Comparison of ENCODE assay signal across 8 mouse cellular contexts in the genomic region with DNA sequence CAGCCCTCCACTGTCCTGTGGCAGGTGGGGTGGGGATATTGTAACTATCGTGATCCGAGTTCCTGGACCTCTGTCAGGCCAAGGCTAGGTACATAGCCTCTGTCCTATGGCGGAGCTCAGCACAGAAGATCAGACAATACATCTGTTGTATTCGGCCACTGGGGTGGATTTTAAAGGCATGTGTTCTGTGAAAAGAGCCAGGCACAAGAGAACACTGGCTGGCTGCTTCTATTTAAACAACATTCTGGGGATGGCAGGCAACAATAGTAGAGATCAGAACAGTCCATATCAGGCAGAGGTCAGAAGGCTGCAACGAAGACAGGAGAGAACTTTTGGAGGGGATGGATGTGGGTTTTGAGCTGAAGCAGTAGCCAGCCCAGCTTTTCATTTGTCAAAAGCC. TPM values are rescaled to one million over a fixed set of nuclear protein-coding genes. Genes with fewer than 3 reads are reported as not detected.
DNase-seq lines count a peak whose midpoint lies in the region; ATAC-seq and TF ChIP-seq lines count a peak whose summit lies in the region.

No protein-coding gene starts in this region.

- WGBS in intestine, embryonic 14.5 days = 52% methylated on average over 5 of the region's 5 CpGs
- 63% methylated on average over 5 of the region's 5 CpGs for WGBS in intestine, embryonic 16.5 days
- 28% methylated on average over 5 of the region's 5 CpGs for WGBS in forebrain, embryonic 16.5 days
- WGBS in midbrain, postnatal 0 days = 41% methylated on average over 5 of the region's 5 CpGs

- no peak overlapping the region for H3K4me3 ChIP-seq in intestine, embryonic 14.5 days (ENCODE audit: low read depth, low read length)
- no peak overlapping the region for H3K4me3 ChIP-seq in intestine, embryonic 16.5 days (ENCODE audit: low read length)
- no peak overlapping the region for H3K4me3 ChIP-seq in forebrain, embryonic 16.5 days (replicated peaks; ENCODE audit: low read length)
- no peak overlapping the region for H3K4me3 ChIP-seq in midbrain, postnatal 0 days (ENCODE audit: low read depth, low read length)

- no peak overlapping the region for H3K9ac ChIP-seq in intestine, embryonic 14.5 days (ENCODE audit: low read length)
- no peak overlapping the region for H3K9ac ChIP-seq in intestine, embryonic 16.5 days (ENCODE audit: low read depth, low read length)
- H3K9ac ChIP-seq in forebrain, embryonic 16.5 days (replicated peaks; ENCODE audit: low read depth, low read length) = peak overlapping the region; percentile 78; the same call in 1 of the 2 replicates
- H3K9ac ChIP-seq in midbrain, postnatal 0 days (replicated peaks; ENCODE audit: low read length, poor library complexity, severe bottlenecking) = 0 out of 2 replicates have a peak overlapping the region, but pooled peaks have one; percentile 24

- DNase-seq in intestine, embryonic 14.5 days (ENCODE audit: low spot score) = no peak
- DNase-seq in brain, adult 2 months (ENCODE audit: low read depth, low spot score) = peak; percentile 80
- DNase-seq in midbrain, postnatal 0 days (ENCODE audit: low spot score) = peak; percentile 15
- no peak for DNase-seq in right cerebral cortex, postnatal 4 days
- no peak for DNase-seq in testis, postnatal 10 days (ENCODE audit: low spot score)
- DNase-seq in gastrocnemius, adult 8-10 months (ENCODE audit: low spot score in 2 of 2) = no peak

- no peaks in the 10 kb centered on the region for H3K36me3 ChIP-seq in intestine, embryonic 14.5 days (ENCODE audit: control insufficient read depth, insufficient read depth, low read length)
- H3K36me3 ChIP-seq in intestine, embryonic 16.5 days (ENCODE audit: control insufficient read depth, insufficient read depth, low read length) = no peaks in the 10 kb centered on the region
- no peaks in the 10 kb centered on the region for H3K36me3 ChIP-seq in forebrain, embryonic 16.5 days (ENCODE audit: control insufficient read depth, insufficient read depth)
- H3K36me3 ChIP-seq in midbrain, postnatal 0 days (ENCODE audit: insufficient read depth, low read length) = no peaks in the 10 kb centered on the region

- no peak for ATAC-seq in intestine, embryonic 14.5 days (replicated peaks; ENCODE audit: low FRiP score, low TSS enrichment, low read depth)
- ATAC-seq in intestine, embryonic 16.5 days = no peak
- ATAC-seq in forebrain, embryonic 16.5 days = peak; percentile 0; the same call in 1 of the 2 replicates
- peak; percentile 20; the same call in 1 of the 2 replicates for ATAC-seq in midbrain, postnatal 0 days (ENCODE audit: low FRiP score)

- H3K27ac ChIP-seq in intestine, embryonic 14.5 days (ENCODE audit: low read depth) = no peak overlapping the region
- H3K27ac ChIP-seq in intestine, embryonic 16.5 days (ENCODE audit: low read length) = no peak overlapping the region
- H3K27ac ChIP-seq in forebrain, embryonic 16.5 days (ENCODE audit: low read length) = peak overlapping the region; percentile 93
- peak overlapping the region; percentile 89 for H3K27ac ChIP-seq in midbrain, postnatal 0 days (ENCODE audit: low read depth, low read length)

- no peak for TF ChIP-seq CTCF in midbrain, postnatal 0 days (IDR thresholded peaks at IDR 0.05)

- peaks cover 46% of the 10 kb centered on the region for H3K27me3 ChIP-seq in intestine, embryonic 14.5 days (replicated peaks; ENCODE audit: control insufficient read depth, insufficient read depth, low read length)
- peaks cover 33% of the 10 kb centered on the region for H3K27me3 ChIP-seq in intestine, embryonic 16.5 days (replicated peaks; ENCODE audit: control insufficient read depth, insufficient read depth, low read length)
- H3K27me3 ChIP-seq in forebrain, embryonic 16.5 days (replicated peaks; ENCODE audit: control insufficient read depth, insufficient read depth, low read length) = peaks cover 6% of the 10 kb centered on the region
- H3K27me3 ChIP-seq in midbrain, postnatal 0 days (ENCODE audit: insufficient read depth, low read length) = no peaks in the 10 kb centered on the region

- peaks cover 11% of the 10 kb centered on the region for H3K4me1 ChIP-seq in intestine, embryonic 14.5 days (replicated peaks; ENCODE audit: control insufficient read depth, insufficient read depth, low read length)
- H3K4me1 ChIP-seq in intestine, embryonic 16.5 days (ENCODE audit: control insufficient read depth, insufficient read depth, low read length) = peaks cover 8% of the 10 kb centered on the region
- peaks cover 26% of the 10 kb centered on the region for H3K4me1 ChIP-seq in forebrain, embryonic 16.5 days (replicated peaks; ENCODE audit: control insufficient read depth, insufficient read depth, low read length)
- 0 out of 2 replicates have a peak, but pooled peaks cover 9% of the 10 kb centered on the region for H3K4me1 ChIP-seq in midbrain, postnatal 0 days (ENCODE audit: insufficient read depth, low read length)

- peak overlapping the region; percentile 87; the same call in 1 of the 2 replicates for H3K4me2 ChIP-seq in intestine, embryonic 14.5 days (ENCODE audit: low read length)
- H3K4me2 ChIP-seq in intestine, embryonic 16.5 days (ENCODE audit: low read depth, low read length) = no peak overlapping the region
- peak overlapping the region; percentile 94 for H3K4me2 ChIP-seq in forebrain, embryonic 16.5 days (ENCODE audit: low read length)
- no peak overlapping the region for H3K4me2 ChIP-seq in midbrain, postnatal 0 days (ENCODE audit: low read depth, low read length, poor library complexity, severe bottlenecking)

- H3K9me3 ChIP-seq in intestine, embryonic 14.5 days (ENCODE audit: control insufficient read depth, low read length) = no peaks in the 10 kb centered on the region
- peaks cover 5% of the 10 kb centered on the region; the same call in 1 of the 2 replicates for H3K9me3 ChIP-seq in intestine, embryonic 16.5 days (ENCODE audit: control insufficient read depth, low read length)
- H3K9me3 ChIP-seq in forebrain, embryonic 16.5 days (ENCODE audit: control insufficient read depth, low read length) = no peaks in the 10 kb centered on the region
- H3K9me3 ChIP-seq in midbrain, postnatal 0 days (ENCODE audit: low read length) = no peaks in the 10 kb centered on the region

RNA-seq across cellular contexts. Expression of gene Pigz, which starts 1.4 kb away (rescaled TPM):
- polyA plus RNA-seq in intestine, embryonic 14.5 days (2014; fragmentation: Nextera tagmentation; extraction: Ambion mirVana) = 0.57 and 0.66 TPM in 2 replicates
- 0.40 and 0.70 TPM in 2 replicates for polyA plus RNA-seq in intestine, embryonic 16.5 days (2015; fragmentation: Nextera tagmentation; extraction: Ambion mirVana)
- 1.6 TPM in 2 replicates for polyA plus RNA-seq in forebrain, embryonic 16.5 days (2015; fragmentation: Nextera tagmentation; extraction: Ambion mirVana)
- 2.1 and 3.2 TPM in 2 replicates for total RNA-seq in midbrain, postnatal 0 days (2014; rRNA removed)
- polyA plus RNA-seq in midbrain, postnatal 0 days (2015; fragmentation: Nextera tagmentation; extraction: Ambion mirVana) = 2.5 and 3.9 TPM in 2 replicates
- total RNA-seq in gastrocnemius, adult 8-10 months (2022) = 1 to 10 TPM in 1 of 4 experiments, under 1 TPM in 3; 0.10 to 1.2 (median 0.16) TPM

RNA-seq across cellular contexts. Expression of gene 0610012G03Rik, which starts 16.0 kb away (rescaled TPM):
- polyA plus RNA-seq in intestine, embryonic 14.5 days (2014; fragmentation: Nextera tagmentation; extraction: Ambion mirVana) = 111 and 117 TPM in 2 replicates
- 140 and 155 TPM in 2 replicates for polyA plus RNA-seq in intestine, embryonic 16.5 days (2015; fragmentation: Nextera tagmentation; extraction: Ambion mirVana)
- 110 and 112 TPM in 2 replicates for polyA plus RNA-seq in forebrain, embryonic 16.5 days (2015; fragmentation: Nextera tagmentation; extraction: Ambion mirVana)
- 95.0 and 98.0 TPM in 2 replicates for total RNA-seq in midbrain, postnatal 0 days (2014; rRNA removed)
- polyA plus RNA-seq in midbrain, postnatal 0 days (2015; fragmentation: Nextera tagmentation; extraction: Ambion mirVana) = 139 and 143 TPM in 2 replicates
- 10 to 100 TPM; 50.1 to 56.6 (median 51.4) TPM for total RNA-seq in gastrocnemius, adult 8-10 months (2022)

RNA-seq across cellular contexts. Expression of gene Ncbp2, which starts 16.1 kb away (rescaled TPM):
- 90.5 and 106 TPM in 2 replicates for polyA plus RNA-seq in intestine, embryonic 14.5 days (2014; fragmentation: Nextera tagmentation; extraction: Ambion mirVana)
- polyA plus RNA-seq in intestine, embryonic 16.5 days (2015; fragmentation: Nextera tagmentation; extraction: Ambion mirVana) = 63.8 and 72.2 TPM in 2 replicates
- 115 and 121 TPM in 2 replicates for polyA plus RNA-seq in forebrain, embryonic 16.5 days (2015; fragmentation: Nextera tagmentation; extraction: Ambion mirVana)
- total RNA-seq in midbrain, postnatal 0 days (2014; rRNA removed) = 25.9 and 31.5 TPM in 2 replicates
- polyA plus RNA-seq in midbrain, postnatal 0 days (2015; fragmentation: Nextera tagmentation; extraction: Ambion mirVana) = 65.7 and 73.2 TPM in 2 replicates
- total RNA-seq in gastrocnemius, adult 8-10 months (2022) = 10 to 100 TPM in 3 of 4 experiments, 1 to 10 TPM in 1; 9.6 to 13.5 (median 10.3) TPM

RNA-seq across cellular contexts. Expression of gene Meltf, which starts 53.6 kb away (rescaled TPM):
- polyA plus RNA-seq in intestine, embryonic 14.5 days (2014; fragmentation: Nextera tagmentation; extraction: Ambion mirVana) = 0.12 and 0.16 TPM in 2 replicates
- polyA plus RNA-seq in intestine, embryonic 16.5 days (2015; fragmentation: Nextera tagmentation; extraction: Ambion mirVana) = 106 and 225 TPM in 2 replicates
- 0.11 and 0.16 TPM in 2 replicates for polyA plus RNA-seq in forebrain, embryonic 16.5 days (2015; fragmentation: Nextera tagmentation; extraction: Ambion mirVana)
- 0.19 and 0.22 TPM in 2 replicates for total RNA-seq in midbrain, postnatal 0 days (2014; rRNA removed)
- polyA plus RNA-seq in midbrain, postnatal 0 days (2015; fragmentation: Nextera tagmentation; extraction: Ambion mirVana) = 0.25 and 0.27 TPM in 2 replicates
- not detected for total RNA-seq in gastrocnemius, adult 8-10 months (2022)

Comparison
In these comparisons a context has a peak if more than half of its experiments do, and no peak if none do; other contexts are left out.
1. H3K4me2 ChIP-seq: peak in intestine, embryonic 14.5 days (single experiment) and forebrain, embryonic 16.5 days (single experiment); none in intestine, embryonic 16.5 days (single experiment) and midbrain, postnatal 0 days (single experiment).
2. ATAC-seq: peak in forebrain, embryonic 16.5 days (single experiment) and midbrain, postnatal 0 days (single experiment); none in intestine, embryonic 14.5 days (single experiment) and intestine, embryonic 16.5 days (single experiment).
3. DNase-seq: peak in brain, adult 2 months (single experiment) and midbrain, postnatal 0 days (single experiment); none in intestine, embryonic 14.5 days (single experiment), right cerebral cortex, postnatal 4 days (single experiment), testis, postnatal 10 days (single experiment) and gastrocnemius, adult 8-10 months (0 of 2).
4. H3K27ac ChIP-seq: peak in forebrain, embryonic 16.5 days (single experiment) and midbrain, postnatal 0 days (single experiment); none in intestine, embryonic 14.5 days (single experiment) and intestine, embryonic 16.5 days (single experiment).
5. H3K9ac ChIP-seq: peak in forebrain, embryonic 16.5 days (single experiment) and midbrain, postnatal 0 days (single experiment); none in intestine, embryonic 14.5 days (single experiment) and intestine, embryonic 16.5 days (single experiment).